Mouse (Mus musculus) T-helper 2 cell (primary cell): ENCODE measurements around the gene Trpc3.
"Not testable (repeated sequence)": the region's sequence is repeated elsewhere in the genome, so short reads cannot be mapped to it uniquely, and the experiment has no call there.

Experiments
- in situ Hi-C: fragments of 300-600 bp; cut with MboI, MseI; formaldehyde crosslinking; loops from one replicate; pipeline ENCODE4 v1.15.1; 2025; ENCODE audit warnings: high pct_unique_total_duplicates

Trpc3 gene

GRCm38 (mm10) chr3:36689392-36690291, at the start of gene Trpc3:
Gene Trpc3, minus strand, starts transcription at chr3:36690167.
- in situ Hi-C loops = no loop called here

DNA sequence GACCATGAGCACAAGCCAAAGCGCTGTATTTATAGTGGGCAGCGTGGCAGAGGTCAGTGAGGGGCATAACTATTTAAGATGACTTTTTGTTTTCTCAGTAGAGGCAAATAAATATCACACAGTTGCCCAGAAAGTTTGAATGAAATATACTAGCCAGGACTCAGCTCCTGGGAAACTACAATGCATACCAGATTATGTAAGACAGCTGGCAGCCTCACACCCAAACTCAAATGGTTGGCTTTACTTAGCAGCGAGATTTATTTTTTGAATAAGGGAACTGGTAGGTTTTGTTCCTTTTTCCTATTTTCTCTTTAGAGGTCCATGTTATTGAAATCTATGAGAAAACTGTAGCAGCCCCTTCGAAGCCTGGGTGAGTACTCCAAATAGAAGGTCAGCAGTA, 48.1 kb upstream of the Trpc3 start:
- in situ Hi-C loops = no loop called here

- in situ Hi-C loops = no loop called here
These were observed 43.1 kb upstream of the Trpc3 start for GRCm38 (mm10) chr3:36733075-36733474.

GRCm38 (mm10) chr3:36726545-36726944, 36.6 kb upstream of the Trpc3 start:
- in situ Hi-C loops = no loop called here

GRCm38 (mm10) chr3:36721850-36722249, 31.9 kb upstream of the Trpc3 start:
- in situ Hi-C loops = no loop called here

- in situ Hi-C loops = no loop called here
These were observed 19.6 kb upstream of the Trpc3 start for GRCm38 (mm10) chr3:36709521-36709920.

DNA sequence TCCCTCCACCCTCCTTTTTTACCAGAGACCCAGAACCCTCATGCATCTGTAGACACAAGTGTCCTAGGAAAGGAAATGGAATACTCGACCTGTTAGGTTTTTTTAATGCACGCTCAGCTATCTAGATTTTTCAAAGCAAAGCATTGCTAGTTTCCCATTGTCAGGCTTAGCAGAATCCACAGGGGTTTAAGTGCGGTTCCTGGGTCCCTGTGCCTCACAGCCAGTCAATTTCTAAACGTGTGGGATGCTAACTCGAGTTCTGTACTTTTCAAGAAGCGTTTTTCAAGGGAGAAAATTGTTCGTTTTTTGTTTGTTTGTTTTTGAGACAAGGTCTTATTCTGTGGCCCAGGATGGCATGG, 304 bp upstream of the Trpc3 start:
- in situ Hi-C loops = no loop called here

DNA sequence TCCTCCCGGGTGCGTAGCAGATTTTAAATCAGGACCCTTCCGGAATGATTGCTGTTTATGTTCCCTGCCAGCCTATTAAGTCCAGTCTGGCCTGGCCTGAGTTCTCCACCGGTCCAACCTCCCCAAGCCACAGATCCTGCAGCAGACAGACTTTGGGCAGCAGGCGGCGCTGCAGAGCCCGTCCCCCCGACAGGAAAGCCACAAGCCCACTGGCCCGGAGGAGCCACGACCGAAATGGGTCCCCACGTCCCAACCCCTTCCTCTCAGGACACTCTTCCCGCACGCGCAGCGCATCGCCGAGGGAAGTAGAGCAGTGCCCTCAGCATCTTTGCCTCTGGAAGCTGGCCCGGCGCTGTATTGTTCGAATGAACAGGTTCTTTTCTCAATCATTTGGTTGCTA, 1.1 kb downstream of the Trpc3 start:
- in situ Hi-C loops = no loop called here

GRCm38 (mm10) chr3:36675822-36676221, 14.1 kb downstream of the Trpc3 start:
- in situ Hi-C loops = no loop called here

GRCm38 (mm10) chr3:36667814-36668213, 22.2 kb downstream of the Trpc3 start:
- in situ Hi-C loops = no loop called here

GRCm38 (mm10) chr3:36645245-36645559, 44.8 kb downstream of the Trpc3 start:
- in situ Hi-C loops = not testable (repeated sequence)

- in situ Hi-C loops = no loop called here
These were observed 45.3 kb downstream of the Trpc3 start for GRCm38 (mm10) chr3:36644554-36645244.

DNA sequence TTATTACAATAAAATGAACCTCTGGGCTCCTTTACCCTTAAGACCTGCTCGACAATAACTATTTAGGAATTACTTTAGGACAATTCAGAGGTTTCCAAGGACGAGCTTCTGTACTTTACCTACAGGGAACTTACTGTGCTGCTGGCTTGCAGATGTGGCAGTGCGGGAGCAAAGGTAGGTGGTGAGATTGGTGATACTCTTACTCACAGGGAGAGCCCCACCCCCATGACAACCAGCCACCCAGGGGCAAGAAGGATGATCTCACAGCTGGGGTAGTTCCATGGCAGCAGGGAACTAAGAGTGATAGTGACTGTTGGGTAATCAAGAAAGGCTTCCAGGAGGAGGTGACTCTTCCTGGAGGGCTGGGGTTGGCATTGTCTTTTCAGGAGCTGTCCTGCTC, 46.6 kb downstream of the Trpc3 start:
- in situ Hi-C loops = no loop called here

DNA sequence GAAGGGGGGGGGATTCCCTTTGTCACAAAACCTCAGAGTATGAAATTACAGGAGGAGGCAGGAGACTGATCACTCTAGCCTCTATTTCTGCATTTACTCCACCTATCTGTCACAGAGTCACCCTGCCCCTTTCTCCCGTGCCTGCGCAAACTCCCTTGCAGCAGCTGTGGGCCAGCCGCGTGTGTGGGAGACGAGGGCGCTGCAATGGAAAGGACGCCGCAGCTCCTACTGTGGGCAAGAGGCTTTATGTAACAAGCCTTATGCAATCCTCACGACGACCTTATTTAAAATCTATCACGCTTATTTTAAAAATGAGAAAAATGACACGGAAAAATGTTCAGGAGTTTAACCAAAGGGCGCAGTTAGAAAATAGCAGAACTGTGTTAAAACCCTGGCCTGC, 47.2 kb downstream of the Trpc3 start:
- in situ Hi-C loops = no loop called here

DNA sequence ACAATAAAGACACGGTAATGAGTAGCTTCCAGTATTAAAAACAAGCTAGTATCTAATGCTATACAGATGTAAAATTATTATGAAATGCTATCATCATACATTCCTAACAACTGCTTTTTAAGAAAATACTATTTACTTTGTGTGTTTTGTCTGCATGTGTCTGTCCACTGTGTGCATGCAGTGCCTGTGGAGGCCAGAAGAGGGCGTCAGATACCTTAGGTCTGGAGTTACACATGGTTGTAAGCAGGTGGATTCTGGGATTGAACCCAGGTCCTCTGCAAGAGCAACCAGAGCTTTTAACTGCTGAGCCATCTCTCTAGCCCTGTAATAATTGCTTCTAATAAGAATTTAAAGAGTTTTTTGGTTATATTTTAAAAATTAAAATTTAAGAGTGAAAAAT, 49.2 kb downstream of the Trpc3 start:
- in situ Hi-C loops = no loop called here

DNA sequence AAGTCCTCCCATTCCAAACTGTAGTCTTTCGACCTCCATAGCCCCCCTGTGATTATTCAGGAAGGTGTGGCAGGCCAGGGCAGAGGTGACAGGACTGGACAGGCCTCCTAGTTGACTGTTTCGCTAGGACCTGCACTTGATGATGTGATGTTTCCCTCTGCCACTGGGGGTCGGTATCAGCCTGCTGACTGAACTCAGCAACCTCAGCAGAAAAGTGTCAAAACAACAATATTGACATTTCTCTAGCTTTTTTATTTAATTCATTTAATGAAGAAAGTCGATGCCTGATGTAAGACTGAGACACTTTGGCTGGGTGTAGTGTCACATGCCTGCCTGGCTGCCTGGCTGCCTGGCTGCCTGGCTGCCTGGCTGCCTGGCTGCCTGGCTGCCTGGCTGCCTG, 54.5 kb downstream of the Trpc3 start:
- in situ Hi-C loops = no loop called here

DNA sequence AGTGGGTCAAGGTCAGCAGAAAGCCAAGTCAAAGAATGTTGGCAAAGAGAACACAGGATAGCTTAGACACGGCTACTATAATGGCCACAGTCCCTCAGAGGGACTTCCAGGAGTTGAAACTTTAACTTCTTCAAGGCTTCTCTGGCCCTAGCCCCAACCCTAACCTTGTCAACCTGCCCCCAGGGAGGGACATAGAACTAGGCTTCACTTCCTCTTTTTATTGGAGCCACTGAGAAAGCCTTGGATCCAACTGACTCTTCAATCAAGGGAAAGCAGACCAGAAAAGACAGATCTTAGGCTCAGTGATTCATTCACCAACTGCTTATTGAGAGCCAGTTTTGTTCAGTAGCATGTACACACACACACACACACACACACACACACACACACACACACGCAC, 63.2 kb downstream of the Trpc3 start:
- in situ Hi-C loops = no loop called here

- in situ Hi-C loops = no loop called here
These were observed 71.8 kb downstream of the Trpc3 start for GRCm38 (mm10) chr3:36618181-36618580.

DNA sequence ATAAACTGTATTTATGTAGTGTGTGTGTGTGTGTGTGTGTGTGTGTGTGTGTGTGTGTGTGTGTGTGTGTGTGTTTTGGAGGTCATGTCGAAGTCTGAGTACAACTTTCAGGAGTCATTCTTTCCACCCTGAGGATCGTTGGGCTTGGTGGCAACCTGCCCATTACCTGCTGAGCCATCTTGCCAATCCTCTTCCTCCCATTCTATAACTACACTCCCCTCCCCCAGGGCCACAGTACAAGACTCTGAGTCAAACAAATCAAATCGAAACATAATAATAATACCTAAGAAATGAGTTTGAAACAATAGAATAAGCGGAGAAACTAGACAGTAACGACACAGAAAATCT, 76.1 kb downstream of the Trpc3 start:
- in situ Hi-C loops = loop anchor here (5.0 kb wide), 1 partner anchor 633 kb away; no protein-coding TSS in a partner anchor

DNA sequence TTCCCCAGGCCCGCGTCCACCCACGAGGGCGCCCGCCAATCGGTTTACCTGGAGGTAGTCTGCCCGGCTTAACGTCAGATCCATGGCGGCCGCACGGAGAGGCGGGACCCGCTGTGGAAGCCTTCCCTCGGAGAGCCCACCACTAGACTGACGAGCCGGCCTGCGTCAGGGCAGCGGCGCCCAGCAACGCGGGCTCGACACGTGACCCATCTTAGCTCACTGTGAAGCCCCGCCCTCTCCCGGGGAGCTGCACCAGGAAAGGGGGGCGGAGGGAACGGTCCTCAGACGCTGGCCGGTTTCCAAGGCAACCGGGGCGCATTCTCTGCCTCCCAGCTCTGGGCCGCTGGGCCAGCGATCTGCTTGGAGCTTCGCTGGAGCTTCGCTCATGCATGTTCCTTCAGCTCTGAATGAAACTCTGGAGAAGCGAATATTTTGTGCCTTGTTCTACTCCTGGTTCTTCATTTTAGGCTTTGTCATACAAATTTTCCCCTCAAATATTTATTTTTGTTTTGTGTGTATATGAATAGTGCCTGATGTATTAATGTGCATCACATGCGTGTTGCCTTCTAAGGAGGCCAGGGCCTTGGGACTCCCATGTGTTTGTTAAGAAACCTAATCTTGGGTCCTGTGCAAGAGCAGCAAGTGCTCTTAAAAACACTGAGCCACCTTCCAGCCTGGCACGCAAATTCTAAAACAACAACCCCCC, 76.6 kb downstream of the Trpc3 start, which contains the start of gene Bbs7:
Gene Bbs7 (minus strand): TSS at position 276 of the 706 bp plus-strand sequence.
- in situ Hi-C loops = loop anchor here (5.0 kb wide), 1 partner anchor 634 kb away; no protein-coding TSS in a partner anchor

GRCm38 (mm10) chr3:36612687-36613086, 77.3 kb downstream of the Trpc3 start:
- in situ Hi-C loops = loop anchor here (5.0 kb wide), 1 partner anchor 635 kb away; no protein-coding TSS in a partner anchor
